Mouse (Mus musculus) kidney, adult 8-10 months (tissue): ENCODE data around the gene Syt1.

Experiments used
- DNase-seq, 2 experiments: peaks; one replicate each; pipeline ENCODE4 v3.0.0; 2022

Syt1 gene

GRCm38 (mm10) chr10:108636086-108636485 is 374.7 kb downstream of the Syt1 start:
- DNase-seq: no peak

- DNase-seq: no peak
Observed at GRCm38 (mm10) chr10:108635616-108636015, 375.2 kb downstream of the Syt1 start.

DNA sequence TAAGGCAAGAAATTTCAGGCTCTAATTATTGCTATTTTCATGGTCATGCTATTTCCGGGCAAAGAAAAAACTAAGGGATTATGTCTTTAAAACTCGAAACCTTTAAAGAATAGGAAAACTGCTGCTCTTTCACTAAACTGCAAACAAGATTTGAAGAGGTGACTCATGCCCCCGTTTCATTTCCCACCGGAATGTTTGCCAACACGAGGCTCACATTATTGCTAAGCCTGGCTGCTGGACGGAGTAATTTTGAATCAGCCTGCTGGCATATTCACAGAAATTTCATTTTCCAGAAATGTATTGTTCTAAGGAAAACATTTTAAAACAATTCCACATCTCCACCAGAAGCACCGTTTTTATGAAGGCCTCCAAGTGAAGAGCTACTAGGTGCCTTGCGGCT is 379.9 kb downstream of the Syt1 start:
- no peak for DNase-seq

DNA sequence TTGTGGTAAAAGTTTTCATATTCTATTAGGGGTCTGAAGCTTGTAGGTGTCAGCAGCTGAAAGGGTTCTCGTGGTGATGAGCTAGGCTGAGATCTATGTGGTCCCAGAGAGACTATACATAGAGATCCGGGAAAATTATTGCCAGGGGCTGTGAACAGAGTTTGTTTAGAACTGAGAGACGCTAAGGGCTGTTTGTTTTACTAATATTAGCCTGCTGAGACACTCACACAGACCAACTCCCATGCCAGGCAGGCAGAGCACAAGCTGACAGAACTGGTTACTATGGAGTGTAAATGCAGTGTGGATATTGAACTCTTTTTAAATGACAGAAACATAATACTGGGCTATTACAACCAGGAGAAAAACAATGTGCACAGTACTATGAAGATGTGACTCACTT is 384.4 kb downstream of the Syt1 start:
- DNase-seq: no peak

DNA sequence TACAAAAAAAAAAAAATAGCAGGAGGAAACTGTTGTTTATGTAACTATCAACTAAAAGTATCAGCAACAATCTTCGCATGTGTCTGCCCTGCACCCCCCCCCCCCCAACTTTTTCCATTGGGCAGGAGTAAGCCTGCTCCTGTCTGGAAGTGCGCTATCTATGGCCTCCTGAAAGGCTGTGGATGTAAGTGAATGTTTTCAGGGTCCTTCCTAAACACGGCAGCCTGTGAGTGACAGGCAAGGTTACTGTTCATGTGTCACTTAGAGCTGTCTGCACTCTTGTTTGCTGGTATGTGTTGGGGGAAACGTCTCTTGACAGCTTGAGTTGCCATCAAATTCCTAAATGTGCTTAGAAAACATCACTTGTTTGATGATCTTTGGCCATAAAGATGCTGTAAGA is 387.8 kb downstream of the Syt1 start:
- no peak for DNase-seq

GRCm38 (mm10) chr10:108619861-108620260 is 390.9 kb downstream of the Syt1 start:
- no peak for DNase-seq

- peak in 1 of 2 experiments; percentile 12 for DNase-seq
Observed at GRCm38 (mm10) chr10:108619217-108619616, 391.6 kb downstream of the Syt1 start.

DNA sequence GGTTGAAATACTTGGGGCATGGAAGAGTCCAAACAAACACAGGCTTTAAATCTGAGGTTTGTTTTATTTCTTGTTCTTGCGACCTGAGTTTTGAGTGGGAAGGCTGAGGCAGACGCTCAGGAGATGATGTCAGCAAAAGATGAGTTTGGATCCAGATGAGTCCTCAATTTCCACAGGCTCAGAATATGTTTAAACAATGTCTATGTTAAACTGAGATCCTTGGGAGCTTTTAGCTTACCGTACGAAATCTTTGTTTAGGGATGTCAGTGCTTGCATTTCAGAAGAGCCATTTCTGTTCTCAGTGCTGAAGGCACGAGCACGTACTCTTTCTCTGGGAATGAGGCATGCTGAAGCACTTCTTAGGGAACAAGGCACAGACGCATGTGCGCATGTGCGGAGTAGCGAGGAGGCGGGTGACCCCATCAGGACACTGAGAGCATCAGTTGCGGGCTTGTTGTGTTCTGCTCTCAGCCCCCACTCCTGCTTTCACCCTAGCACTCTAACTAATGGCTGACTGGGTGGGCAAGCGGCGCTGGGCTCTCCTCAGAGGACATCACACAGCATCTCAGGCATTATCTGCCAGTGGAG is 400.6 kb downstream of the Syt1 start:
- DNase-seq: no peak

- DNase-seq: no peak
Observed at GRCm38 (mm10) chr10:108601672-108602412, 408.9 kb downstream of the Syt1 start.

DNA sequence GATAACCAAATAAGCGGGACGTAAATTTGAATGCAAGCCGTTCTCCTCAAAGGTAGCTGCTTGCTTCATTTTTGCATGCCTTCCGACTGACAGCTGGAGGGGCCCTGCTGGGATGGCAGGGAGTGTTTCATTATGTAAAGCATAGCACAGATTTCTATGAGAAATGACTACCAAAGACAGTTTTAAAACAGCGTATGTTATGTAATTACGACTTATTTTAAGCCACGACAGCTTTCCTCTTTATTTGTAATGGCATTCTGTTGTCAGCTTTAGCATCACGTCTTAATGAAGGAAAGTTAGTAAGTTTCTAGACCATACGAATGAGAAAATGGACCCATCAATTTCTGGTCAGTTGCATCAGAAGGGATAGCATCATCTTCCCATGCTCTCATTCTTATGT is 410.1 kb downstream of the Syt1 start:
- no peak for DNase-seq

- no peak for DNase-seq
Observed at GRCm38 (mm10) chr10:108597385-108597784, 413.4 kb downstream of the Syt1 start.

- DNase-seq: no peak
Observed at GRCm38 (mm10) chr10:108596162-108596927, 414.4 kb downstream of the Syt1 start.

DNA sequence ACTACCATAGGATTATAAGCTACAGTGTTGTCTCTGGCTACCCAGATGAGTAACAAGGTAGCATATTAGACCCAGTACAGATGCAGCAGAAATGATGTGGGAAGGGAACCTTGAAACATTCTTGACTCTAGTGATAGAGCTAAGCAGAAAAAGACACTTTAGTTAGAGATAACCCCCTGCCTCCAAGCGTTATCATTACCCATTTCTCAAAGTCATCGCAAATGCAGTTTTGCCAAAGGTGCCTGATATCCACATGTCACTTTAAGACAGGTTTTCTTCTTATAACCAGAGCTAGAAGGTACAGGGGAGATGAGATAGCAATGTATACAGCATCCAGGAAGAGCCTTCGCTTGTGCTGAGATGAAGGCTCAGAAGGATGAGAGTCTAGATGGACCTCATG is 421.4 kb downstream of the Syt1 start:
- no peak for DNase-seq

DNA sequence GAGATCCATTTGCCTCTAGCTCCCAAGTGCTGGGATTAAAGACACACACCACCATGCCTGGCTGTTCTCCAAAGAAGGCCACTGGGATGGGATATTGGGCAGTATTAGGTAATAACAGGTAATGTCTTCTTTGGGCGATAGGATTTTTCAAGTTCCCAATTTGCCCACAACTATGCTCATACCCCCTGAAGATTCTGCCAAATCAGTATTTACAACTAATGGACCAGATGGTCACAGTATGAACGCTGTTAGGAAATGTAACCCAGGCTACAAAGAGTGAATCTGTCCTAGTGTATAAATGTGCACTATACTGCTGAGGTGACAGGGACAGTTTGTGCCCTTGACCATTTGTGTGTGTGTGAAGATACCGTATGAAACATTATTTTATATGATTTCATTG is 421.9 kb downstream of the Syt1 start:
- no peak for DNase-seq

GRCm38 (mm10) chr10:108583694-108584093 is 427.1 kb downstream of the Syt1 start:
- no peak for DNase-seq

DNA sequence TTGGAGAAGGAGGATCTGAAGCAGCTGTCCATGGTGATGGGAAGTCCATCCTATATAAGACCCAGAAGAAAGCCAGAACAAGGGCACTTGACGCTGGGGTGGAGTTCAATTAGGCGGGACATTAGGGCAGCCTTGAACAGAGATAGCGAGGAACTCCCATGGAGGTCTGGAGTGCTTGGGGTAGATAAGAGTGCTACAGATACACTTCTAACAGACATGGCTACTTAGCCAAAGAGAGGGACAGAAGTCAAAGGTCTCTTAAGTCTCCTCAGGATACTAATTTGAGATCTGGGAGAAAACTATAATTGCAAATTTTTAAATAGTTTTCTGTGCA is 428.4 kb downstream of the Syt1 start:
- DNase-seq: no peak

DNA sequence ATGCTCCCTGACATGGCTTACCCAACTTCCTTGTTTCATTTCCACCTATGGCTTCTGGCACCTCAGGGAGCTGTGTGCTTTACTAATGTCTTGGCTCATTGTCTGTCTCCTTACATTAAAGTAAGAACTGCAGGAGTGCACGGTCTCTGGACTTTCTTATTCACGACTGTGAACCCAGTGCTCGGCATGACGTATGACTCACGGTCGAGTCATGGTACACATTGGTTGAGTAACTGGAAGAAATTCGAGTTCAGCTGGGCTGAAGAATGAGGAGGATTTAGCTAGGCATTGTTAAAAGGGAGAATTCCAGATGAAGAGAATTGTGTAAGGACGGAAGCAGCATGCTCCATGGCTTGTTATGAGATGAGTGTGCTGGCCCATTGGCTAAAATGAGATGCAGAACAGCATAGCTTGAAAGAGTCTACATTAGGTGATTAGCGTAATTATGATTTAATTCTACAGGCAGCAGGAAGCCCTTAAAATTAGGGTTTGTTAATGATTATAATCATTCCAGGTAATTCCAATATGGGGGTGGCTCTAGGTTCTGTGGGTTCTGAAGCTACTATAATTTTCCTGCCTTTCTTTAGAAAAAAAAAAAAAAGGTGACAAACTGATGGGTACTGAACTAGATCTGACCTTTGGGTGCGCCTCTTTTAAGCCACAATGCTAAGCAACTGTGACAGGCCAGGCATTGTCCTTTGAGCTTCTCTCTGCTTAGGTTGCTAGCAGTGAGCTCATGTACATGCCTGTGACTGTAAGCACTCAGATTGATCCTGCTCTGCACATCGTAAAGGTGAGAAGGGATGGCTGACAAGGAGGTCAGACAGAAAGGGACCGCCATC is 429.0 kb downstream of the Syt1 start:
- DNase-seq: no peak

- peak in 1 of 2 experiments; percentile 15 for DNase-seq
Observed at GRCm38 (mm10) chr10:108580786-108581420, 429.9 kb downstream of the Syt1 start.

DNA sequence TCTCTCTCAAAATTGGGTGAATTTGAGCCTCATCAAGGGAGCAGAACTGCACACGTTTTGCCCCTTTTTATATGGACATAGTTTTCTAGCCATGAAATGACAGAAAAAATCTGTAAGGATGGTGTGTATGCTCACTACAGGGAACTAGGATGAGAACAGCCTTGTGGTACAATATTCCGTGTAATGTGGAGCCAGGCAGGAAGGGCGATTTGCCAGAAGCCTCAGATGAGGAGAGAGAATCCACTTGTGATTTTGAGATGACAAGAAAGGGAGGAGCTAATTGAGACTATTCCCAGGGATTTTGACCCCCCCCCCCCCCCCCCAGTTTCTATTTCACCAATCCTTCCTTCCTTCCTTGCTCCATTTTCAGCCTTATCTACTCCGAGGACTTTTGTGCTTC is 431.4 kb downstream of the Syt1 start:
- no peak for DNase-seq

- DNase-seq: no peak
Observed at GRCm38 (mm10) chr10:108577611-108578010, 433.2 kb downstream of the Syt1 start.

GRCm38 (mm10) chr10:108572764-108573163 is 438.0 kb downstream of the Syt1 start:
- no peak for DNase-seq

GRCm38 (mm10) chr10:108571104-108571503 is 439.7 kb downstream of the Syt1 start:
- no peak for DNase-seq
